Mouse (Mus musculus): Measurements from ENCODE around the gene Polr1a.

Gene Polr1a

DNA sequence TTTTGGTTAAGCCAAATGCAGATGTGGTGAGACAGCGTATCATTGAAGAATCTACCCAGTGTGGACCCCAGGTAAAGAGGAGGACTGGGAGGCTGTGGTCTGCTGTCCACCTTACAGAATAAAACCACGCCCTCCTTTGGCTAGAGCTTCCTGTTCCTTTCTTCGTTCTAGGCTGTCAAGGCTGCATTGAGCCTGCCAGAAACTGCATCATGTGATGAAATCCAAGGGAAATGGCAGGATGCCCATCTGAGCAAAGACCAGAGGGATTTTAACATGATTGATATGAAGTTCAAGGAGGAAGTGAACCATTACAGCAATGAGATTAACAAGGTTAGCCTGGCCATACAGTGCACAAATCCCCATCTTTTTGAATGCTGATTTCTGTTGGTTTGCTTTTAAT lies 41.7 kb downstream of the Polr1a start:
- no peak for DNase-seq

DNA sequence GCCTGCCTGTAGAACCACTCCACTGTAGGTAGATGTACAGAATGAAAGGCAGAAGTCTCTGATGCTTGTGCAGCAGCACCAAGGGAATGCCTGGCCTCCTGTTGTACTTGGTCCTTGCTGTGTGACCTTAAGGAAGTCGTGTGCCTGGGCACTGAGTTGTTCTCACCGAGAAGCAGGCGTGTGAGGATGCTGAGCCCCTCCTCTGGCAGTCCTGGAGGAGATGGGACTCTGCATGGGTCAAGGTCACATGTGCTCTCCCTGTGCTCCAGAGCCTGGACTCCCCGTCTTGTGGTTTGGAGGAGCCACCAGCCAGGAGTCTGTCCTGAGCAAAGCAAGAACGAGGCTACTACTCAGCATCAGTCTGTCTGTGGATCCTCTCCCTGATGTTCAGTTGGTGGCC lies 42.3 kb downstream of the Polr1a start:
- DNase-seq = no peak

DNA sequence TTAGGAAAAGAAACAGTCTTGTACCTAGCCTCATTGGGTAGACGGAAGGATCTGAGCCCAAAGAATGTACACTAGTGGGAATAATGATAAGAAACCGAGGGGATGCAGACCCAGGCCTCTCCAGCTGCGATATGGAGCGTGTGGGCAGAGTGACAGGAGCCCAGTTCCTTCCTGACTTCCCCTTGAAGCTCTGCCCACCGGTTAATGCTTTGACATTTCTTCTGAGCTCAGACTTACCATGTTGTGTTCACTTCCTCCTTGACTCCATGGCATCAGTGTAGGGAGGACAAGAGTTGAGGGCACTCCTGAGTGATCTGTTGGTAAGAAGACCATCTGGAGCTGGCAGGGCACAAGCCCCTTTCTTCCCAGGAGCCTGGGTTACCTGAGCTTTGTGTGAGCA lies 53.3 kb downstream of the Polr1a start:
- no peak for DNase-seq

DNA sequence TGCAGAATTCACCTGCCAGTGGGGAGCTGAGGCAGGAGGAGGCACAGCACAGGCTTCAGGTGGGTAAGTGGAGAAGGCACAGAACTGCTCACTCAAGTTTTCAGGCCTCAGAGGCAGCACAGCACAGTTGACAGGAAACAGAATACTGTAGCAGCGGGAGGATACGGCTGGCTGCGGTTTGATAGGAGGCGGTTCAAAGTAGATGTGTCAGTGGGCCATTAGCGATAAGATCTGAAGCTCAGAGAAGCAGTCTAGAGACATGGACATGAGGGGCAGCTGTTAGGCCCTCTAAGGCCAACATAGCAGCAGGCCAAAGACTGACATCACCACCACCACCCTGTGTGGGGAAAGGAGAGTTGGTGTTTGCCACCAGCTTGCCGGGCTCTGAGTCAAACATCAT lies 53.9 kb downstream of the Polr1a start:
- no peak for DNase-seq

DNA sequence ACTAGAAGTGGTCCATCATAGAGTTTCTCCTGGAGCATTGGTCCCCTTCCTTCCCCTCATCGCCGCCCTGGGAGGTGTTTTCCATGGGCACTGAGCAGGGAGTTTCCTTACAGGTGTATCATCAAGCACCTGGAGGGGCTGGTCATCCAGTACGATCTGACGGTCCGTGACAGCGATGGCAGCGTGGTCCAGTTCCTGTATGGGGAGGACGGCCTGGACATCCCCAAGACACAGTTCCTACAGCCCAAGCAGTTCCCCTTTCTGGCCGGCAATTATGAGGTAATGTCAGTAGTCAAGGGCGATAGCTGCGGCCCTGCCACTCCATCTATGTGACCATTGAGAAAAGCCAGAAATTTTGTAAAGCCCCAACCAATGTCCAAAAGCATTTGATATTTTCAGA lies 54.7 kb downstream of the Polr1a start:
- DNase-seq = no peak

DNA sequence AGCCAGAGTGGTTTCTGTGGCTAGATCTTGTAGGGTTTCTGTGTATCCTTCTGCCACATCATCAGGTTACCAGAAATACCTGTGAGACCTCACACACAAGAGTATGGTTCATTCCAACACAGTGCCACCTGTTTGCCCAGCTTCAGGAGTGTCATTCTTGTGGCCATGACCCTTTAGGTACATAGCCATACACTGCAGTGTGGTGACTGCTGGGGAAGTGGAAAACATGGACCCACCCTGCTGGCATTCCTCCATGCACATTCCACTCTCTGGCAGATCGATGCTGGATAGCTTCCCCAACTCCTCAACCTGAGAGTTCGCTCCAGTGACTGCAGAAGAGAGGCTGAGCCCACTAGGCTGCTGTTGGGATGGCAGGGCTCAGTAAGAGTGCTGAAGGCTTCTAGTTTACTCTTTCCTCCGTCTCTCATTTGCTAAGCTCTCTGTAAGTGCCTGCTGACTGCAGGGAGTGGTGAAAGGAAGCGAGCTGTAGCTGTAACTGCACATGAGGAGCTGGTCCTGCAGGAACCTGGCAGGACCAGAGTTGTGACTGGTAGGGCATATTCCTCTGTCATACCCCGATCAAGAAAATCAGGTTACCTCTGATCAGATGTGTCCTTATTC lies 57.9 kb downstream of the Polr1a start:
- DNase-seq = no peak

DNA sequence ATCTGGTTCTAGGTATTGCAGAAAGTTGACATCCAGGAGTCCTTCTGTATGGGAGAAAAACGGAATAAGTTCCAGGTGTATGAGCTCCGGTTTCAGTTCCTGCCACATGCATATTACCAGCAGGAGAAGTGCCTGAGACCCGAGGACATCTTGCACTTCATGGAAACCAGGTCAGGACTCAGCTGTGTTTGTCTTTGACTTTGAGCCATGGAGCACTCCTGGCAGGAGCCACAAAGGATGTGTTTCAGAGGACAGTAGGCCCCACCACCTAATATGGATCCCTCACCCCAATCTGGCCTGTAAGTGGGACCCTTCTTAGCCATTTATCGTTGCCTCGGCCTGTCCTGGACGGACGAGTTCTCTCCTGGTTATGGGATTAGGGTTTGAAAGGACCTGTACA lies 59.0 kb downstream of the Polr1a start:
- no peak for DNase-seq

DNA sequence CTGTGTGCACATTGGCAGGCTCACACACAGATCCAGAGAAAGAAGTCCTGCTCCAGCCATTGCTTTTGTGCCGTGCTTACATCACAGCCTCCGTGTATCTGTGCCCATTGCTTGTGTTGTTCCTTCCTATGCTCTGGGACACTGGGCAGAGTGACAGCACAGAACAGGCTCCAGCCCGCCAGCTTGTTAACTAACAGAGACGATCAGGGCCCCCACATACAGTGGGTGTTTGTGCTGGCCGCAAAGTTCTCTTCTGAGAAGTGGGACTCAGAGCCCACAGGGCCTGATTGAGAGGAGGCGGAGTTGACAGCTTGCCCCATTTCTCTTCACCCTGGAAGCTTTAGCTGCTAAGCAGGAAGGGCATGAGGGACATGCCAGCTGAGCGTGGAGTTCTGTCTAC lies 60.6 kb downstream of the Polr1a start:
- no peak for DNase-seq

DNA sequence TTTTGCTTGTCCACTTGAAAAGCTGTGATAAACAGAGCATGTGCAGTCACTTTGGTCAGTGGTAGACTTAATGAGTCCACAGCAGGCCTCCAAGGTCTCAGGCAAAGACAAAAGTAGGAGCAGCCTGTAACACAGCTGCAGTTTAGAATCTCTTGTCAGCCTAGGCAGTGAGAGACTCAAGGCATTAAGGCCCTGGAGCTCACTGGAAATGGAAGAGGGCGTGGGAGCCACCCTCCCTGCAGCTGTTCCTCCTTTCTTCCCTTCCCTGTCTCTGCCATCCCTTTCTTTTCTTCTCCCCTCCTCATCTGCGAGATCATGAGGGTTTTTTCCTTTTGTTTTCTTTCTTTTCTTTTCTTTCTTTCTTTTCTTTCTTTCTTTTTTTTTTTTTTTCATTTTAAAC lies 61.3 kb downstream of the Polr1a start:
- no peak for DNase-seq

DNA sequence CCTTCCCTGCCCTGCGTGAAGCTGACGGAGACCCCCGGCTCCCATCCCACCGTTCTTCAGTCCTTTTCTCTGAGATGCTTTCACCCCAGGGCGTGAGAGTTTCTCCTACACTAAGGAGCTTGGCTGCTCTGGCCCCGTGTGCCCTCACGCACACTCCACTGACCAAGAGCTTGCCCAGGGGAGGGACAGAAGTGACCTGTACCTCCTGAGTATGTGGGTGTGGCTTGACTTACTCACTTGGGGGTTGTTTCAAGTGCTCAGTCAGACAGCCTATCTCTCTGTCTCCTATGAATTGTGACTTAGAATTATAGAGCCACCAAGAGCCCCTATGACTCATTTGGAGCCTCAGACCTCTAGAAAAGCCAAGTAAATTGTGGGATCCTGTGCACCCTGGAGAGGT lies 67.7 kb downstream of the Polr1a start:
- no peak for DNase-seq

DNA sequence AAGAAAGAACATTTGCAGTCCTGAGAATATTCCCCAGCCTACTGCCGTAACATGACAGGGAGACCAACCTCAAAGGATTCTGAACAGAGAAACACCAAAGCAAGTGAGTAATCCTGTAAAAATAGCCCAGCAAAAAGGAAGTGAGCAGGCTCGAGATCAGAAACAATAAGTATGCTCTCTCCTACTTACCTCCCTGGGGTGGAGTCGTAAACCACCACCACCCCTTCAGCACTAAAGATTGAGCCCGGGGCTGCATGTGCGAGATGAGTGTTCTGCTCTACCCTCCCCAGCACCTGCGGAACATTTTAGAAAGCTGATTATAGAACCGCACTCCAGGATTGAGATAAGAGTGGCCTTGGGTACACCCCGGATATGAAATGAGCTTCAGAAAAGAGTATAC lies 71.3 kb downstream of the Polr1a start:
- DNase-seq = no peak

DNA sequence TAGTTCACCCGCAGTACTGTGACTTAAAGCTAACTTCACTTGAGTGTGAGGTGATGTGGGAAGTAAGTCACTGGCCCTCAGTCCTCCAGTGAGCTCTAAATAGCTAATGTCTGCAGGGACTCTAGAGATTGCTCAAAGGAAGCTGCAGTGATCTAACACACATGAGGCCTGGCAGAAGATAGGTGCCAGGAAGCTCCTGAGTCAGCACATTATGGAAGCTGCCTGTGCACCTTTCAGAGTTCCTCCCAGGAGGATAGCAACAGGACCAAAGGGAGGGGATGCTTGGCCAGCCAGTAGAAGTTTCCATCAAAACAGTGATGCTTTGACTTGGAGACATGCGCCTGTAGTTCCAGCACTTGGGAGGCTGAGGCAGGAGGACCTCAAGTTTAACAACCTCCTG lies 71.7 kb downstream of the Polr1a start:
- no peak for DNase-seq

DNA sequence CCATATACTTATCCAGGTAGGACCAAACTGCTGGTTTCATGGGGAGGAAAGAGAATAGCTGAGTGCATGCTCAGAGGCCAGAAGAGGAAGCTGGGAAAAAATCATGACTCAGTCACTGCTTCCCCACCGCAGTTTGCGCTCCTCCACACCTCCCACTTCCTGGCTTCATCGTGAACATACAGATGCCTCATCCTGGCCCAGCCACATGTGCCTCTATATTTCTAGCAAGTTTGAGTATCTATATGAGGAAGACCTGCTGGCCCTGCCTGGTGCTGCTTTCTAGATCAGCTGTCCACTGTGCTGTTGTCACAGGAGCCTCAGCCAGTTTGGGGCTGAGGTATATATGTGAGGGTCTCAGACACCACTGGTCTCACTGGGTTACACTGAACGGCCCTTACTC lies 72.6 kb downstream of the Polr1a start:
- DNase-seq = no peak

DNA sequence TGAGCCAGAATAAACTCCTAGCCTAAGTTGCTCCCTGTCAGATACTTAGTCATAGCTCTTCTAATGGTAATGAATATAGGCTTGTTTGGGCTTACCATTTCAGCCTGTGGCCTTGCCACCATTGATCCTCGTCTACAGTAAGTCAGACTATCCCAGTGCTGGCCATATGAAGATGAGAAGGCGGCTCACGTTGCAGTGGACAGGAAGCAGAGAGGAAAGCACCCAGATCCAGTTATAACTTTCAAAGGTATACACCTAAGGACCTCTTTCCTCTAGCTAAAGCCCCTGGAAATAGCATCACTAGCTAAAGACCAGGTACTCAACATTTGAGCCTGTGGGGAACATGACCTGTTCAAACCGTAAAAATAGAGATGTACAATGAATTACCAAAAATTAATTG lies 77.1 kb downstream of the Polr1a start:
- DNase-seq = no peak

DNA sequence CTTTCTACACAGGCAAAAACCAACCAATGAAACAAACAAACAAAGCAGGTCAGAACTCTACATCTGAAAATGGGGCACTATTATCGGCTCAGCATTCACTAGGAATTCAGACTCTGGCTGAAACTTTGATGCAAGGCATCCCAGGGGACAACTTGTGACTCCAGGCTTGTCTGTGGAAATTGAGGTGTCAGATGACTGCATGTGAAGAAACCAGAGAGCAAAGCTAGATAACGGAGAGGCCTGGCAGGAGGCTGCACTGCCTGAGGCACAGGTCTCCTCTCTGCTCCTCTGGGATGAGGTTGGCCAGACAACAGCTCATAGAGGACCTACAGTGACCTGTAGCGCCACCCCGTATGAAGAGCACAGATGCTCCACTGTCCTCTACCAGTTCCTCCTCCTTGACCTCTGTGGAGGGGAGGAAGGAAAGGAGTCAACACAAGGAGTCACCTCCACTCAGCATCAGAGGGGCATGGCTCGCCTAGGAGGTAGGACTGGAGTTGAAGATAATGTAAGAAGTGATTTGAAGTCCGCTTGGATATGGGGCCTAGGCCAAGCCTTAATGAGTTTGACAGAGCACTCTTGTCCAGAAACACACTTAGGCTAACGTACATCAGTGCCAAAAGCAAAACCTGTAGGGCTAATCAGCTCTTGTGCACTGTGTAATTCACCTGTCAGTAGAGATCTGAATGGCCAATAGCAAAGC lies 78.8 kb downstream of the Polr1a start:
- peak; percentile 33 for DNase-seq

DNA sequence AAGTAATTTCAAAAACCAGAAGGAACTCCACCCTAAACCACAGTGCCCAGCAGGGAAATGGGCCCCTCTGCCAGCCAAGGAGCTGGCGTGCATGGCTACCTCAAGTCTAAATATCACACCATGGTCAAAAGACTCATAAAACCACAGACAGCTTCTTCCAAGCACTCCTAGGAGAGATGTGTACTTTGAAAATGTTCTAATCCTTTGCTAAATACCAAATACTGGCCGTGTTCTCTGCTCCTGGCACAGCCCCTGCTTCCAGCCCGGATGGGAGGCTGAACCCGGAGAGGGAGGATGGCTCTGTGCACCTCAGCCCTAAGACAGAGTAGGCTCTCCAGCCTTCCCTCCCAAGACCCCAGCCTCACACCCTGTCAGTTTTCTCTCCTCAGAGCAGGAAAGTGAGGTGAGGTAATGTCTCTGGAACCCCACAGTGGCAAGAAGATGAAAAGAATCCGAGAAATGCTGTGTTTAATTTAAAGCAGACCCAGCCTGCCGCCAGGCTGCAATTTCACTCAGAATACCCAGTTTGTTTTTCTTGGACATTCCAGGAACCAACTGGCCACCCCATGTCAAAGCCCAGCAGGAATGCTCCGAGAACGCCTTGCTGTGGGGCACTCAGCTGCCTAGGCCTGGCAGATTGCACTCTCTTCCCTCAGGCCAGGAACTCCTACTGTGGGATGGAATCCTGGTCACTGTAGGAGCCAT lies 80.9 kb downstream of the Polr1a start:
- DNase-seq = peak; percentile 79

DNA sequence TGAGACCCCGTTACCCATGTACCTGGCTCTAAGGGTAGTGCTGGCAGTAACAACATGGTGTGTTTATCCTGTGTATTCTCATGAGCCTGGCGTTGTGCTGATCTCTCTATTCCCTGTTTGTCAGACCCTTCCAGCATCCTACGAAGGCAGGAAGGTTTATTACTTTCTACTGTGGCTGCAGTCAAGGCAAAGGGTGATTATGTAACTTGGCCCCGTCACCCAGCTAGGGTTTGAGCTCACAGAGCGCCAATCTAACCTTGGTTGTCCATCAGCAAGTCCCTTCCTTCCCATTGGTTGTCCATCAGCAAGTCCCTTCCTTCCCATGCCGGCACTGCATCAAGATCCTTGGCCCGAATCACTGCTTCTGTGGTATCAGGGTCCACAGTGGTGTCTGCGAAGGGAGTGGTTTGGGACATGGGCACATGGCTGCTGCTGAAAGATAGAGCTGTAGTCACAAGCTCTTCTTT lies 81.6 kb downstream of the Polr1a start:
- peak; percentile 30 for DNase-seq

DNA sequence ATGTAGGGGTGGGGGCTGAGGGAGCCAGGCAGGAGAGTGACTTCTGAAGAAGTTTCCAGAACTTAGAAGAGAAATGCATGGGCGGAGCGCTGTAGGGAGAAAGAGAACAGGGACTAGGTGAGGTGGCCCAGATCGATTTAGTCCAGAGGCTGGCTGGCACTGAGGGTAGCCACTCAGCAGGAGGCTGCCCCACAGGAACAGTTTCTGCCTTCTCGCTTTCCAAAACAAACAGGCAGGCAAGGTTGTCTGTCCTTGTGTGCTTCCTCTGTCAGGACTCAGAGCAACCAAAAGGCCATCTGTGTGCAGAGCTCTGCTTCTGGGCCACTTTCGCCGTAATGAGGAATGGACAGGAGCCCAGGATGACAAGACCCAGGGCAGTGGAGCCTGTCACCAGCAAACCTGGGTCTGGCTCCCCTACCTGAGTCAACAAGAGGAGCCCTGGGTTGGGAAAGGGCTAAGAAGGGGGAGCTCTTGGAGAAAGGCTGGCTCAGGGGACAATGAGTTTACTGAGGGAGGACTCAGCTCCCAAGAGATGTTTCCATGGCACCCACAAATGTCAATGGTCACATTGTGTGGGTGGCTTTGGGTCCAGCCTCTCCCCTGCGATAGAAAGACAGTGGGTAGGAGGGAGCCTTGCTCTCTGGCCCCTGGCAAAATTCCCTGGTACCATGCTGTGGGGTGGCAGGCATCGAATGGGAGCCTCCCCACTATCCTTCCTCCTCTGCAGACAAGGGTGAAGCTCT lies 82.5 kb downstream of the Polr1a start:
- peak; percentile 10 for DNase-seq

DNA sequence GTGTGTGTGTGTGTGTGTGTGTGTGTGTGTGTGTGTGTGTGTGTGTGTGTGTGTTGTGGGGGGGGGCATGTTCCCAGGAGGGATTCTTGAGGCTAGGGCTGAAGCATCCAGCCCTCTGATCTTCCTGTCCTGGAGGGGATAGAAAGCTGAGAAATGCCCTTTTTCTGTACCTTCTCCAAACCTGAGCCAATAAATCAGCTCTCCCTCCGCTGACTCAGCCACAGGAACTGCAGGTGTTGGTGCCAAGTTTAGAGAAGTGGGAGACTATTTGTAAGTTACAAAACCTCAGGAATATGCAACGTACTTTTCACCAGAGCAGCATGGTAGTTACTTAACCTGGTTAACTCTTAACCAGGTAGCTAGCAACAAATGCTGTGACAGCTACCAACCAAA lies 83.1 kb downstream of the Polr1a start:
- DNase-seq = no peak

DNA sequence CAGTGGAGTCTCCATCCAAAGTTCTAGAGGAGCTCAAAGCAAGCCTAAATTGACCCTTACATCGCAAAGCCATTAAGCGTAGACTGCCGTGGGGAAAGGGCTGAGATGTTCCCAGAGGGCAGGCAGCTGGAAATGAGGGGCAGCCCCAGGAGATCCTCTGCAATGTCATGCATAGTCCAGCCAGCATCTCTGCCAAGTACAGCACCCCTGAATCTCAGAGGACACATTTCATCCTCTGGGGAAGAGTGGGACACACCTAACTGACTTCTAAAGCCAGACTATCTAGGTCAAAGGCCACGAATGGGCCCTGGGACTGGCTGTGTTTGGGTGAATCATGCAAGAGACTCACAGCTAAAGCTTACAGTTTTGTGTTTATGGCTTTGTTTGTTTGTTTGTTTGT lies 85.2 kb downstream of the Polr1a start:
- DNase-seq = no peak

DNA sequence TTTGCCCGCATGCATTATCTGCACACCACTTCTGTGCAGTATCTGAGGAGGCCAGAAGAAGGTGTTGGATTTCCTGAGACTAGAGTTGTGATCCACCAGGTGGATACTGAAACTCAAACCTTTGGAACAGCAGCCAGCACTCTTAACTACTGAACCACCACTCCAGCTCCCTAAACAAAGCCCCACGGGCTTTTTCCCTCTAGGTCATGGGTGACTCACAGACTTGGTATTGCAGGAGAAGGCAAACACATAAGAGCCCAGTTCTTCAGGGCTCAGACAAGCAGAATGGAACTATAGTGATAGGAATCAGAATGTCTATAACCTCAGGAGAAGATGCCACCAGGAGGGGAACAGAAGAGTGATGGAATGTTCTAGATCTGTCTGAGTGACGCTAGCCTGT lies 86.2 kb downstream of the Polr1a start:
- DNase-seq = no peak

DNA sequence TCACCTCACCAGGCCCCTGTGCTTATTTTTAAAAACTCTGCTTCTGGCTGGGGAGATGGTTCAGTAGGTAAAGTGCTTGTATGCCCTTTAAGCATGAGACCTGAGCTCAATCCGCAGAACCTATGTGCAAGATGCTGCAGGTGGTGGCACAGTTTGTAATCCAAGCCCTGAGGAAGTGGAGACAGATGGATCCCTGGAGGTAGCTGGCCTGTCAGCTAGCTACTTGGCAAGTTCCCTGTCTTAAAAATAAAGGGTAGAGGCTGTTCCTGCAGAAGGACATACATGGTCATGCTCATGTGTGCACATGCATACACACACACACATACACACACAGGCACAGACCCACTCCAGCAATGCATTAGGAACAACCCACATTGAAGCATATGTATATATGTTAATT lies 88.4 kb downstream of the Polr1a start:
- no peak for DNase-seq

DNA sequence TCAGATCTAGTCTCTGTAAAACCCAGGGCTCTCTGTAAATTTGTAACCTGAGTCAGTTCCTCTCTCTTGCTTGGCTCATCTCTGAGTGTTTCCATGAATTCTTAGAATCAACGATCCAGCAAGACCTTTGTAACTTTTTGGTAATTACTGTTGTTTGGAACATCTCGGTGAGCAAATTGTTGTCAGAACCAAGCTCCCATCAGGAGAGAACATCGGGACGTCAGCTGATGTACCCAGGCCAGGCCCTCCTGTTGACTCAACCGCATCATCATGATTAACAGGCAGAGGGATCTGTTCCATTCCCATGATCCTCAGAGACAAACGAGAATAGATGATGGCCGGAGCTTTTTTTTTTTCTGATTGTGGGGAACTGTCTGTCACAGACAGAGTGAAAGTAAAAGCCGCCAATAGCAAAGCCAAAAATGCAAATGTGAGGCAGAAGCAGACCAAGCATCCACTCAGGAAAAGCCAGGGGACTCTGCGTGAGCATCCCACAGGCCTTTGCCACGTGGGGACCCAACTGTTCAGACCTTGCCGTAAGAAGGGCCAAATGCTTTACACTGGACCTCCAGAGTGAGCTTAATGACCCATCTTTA lies 91.2 kb downstream of the Polr1a start:
- DNase-seq = no peak

All from embryo, embryonic 11 days (tissue).